Comparison of ENCODE assay signal across 8 mouse cellular contexts in genomic region chr6:122804418-122804817, GRCm38 (mm10). TPM values are rescaled to one million over a fixed set of nuclear protein-coding genes. Genes with fewer than 3 reads are reported as not detected.
DNase-seq lines count a peak whose midpoint lies in the region; ATAC-seq and TF ChIP-seq lines count a peak whose summit lies in the region.

No protein-coding gene starts in this region.

- H3K9ac ChIP-seq in MEL (ENCODE audit: control insufficient read depth, low read depth, low read length, poor library complexity, severe bottlenecking) = peak overlapping the region; percentile 48
- H3K9ac ChIP-seq in liver, embryonic 15.5 days = no peak overlapping the region

- peaks cover 0 to 18% of the 10 kb centered on the region in 2 experiments; a peak in 2 of 4 replicates for H3K4me1 ChIP-seq in MEL (ENCODE audit: control insufficient read depth in 1 of 2, insufficient read depth in 2 of 2, low read length in 2 of 2)
- H3K4me1 ChIP-seq in liver, embryonic 15.5 days (replicated peaks) = peaks cover 41% of the 10 kb centered on the region

- peak; percentile 16 for ATAC-seq in liver, embryonic 15.5 days (ENCODE audit: insufficient read depth)

- no peaks in the 10 kb centered on the region for H3K79me2 ChIP-seq in C2C12 (ENCODE audit: control insufficient read depth, insufficient read depth)
- H3K79me2 ChIP-seq in MEL (ENCODE audit: control insufficient read depth, insufficient read depth, low read length, poor library complexity) = peaks cover 11% of the 10 kb centered on the region

- TF ChIP-seq POLR2A in MEL (IDR thresholded peaks at IDR 0.05; ENCODE audit: control insufficient read depth in 1 of 2, insufficient read depth in 1 of 2, low read depth in 1 of 2, low read length in 2 of 2, poor library complexity in 1 of 2) = peak in 1 of 2 experiments; percentile 75; a peak in 2 of 4 replicates

- H3K27ac ChIP-seq in MEL (ENCODE audit: control insufficient read depth, low read depth, low read length) = peak overlapping the region; percentile 63
- peak overlapping the region; percentile 65; the same call in 1 of the 2 replicates for H3K27ac ChIP-seq in liver, embryonic 15.5 days (replicated peaks)

- TF ChIP-seq RAD21 in MEL (IDR thresholded peaks at IDR 0.05; ENCODE audit: low read depth, low read length) = peak; percentile 77

- H3K79me3 ChIP-seq in C2C12 (ENCODE audit: low read depth) = no peaks in the 10 kb centered on the region

- peaks cover 4% of the 10 kb centered on the region for H3K27me3 ChIP-seq in C2C12 (ENCODE audit: control insufficient read depth, insufficient read depth, insufficient read length)
- H3K27me3 ChIP-seq in MEL (ENCODE audit: control insufficient read depth in 1 of 2, insufficient read depth in 2 of 2, low read length in 2 of 2) = no peaks in the 10 kb centered on the region
- no peaks in the 10 kb centered on the region for H3K27me3 ChIP-seq in liver, embryonic 15.5 days

- peak; percentile 96 for DNase-seq in MEL (ENCODE audit: low read depth, low spot score)
- DNase-seq in cerebellum, adult 11-12 months = peak; percentile 73
- DNase-seq in frontal cortex, postnatal 25 days (ENCODE audit: low spot score in 2 of 2) = peak; percentile 76 to 77
- peak; percentile 87 for DNase-seq in kidney, postnatal 10 days
- DNase-seq in retina, postnatal 1 day = peak; percentile 81
- DNase-seq in urinary bladder, postnatal 36 days (ENCODE audit: low spot score in 2 of 2) = peak; percentile 72 to 76

- no peaks in the 10 kb centered on the region for H3K9me3 ChIP-seq in MEL (replicated peaks; ENCODE audit: insufficient read depth, low read length)
- H3K9me3 ChIP-seq in liver, embryonic 15.5 days (replicated peaks) = no peaks in the 10 kb centered on the region

- H3K4me3 ChIP-seq in C2C12 (ENCODE audit: insufficient read depth, poor library complexity, severe bottlenecking) = no peak overlapping the region
- H3K4me3 ChIP-seq in MEL (ENCODE audit: control insufficient read depth in 1 of 2, insufficient read depth in 1 of 2, low read depth in 2 of 2, low read length in 2 of 2) = peak overlapping the region in 1 of 2 experiments; percentile 15; a peak in 1 of 4 replicates
- H3K4me3 ChIP-seq in liver, embryonic 15.5 days (replicated peaks) = no peak overlapping the region

- 7% methylated on average over 5 of the region's 5 CpGs for WGBS in liver, embryonic 15.5 days (ENCODE audit: insufficient replicate concordance)

- H3K36me3 ChIP-seq in C2C12 (ENCODE audit: control insufficient read depth, insufficient read depth) = no peaks in the 10 kb centered on the region
- H3K36me3 ChIP-seq in MEL (ENCODE audit: control insufficient read depth in 1 of 2, insufficient read depth in 2 of 2, low read length in 2 of 2) = peaks cover 0 to 15% of the 10 kb centered on the region in 2 experiments; a peak in 2 of 4 replicates
- H3K36me3 ChIP-seq in liver, embryonic 15.5 days (replicated peaks) = no peaks in the 10 kb centered on the region

- H3K4me2 ChIP-seq in liver, embryonic 15.5 days = 0 out of 2 replicates have a peak overlapping the region, but pooled peaks have one; percentile 13

- TF ChIP-seq CTCF in C2C12 (IDR thresholded peaks at IDR 0.05; ENCODE audit: control insufficient read depth, insufficient read depth, insufficient read length) = peak; percentile 47
- peak; percentile 58 to 93 (median 93) for TF ChIP-seq CTCF in MEL (IDR thresholded peaks at IDR 0.05 in 2 of 3, conservative IDR thresholded peaks at IDR 0.05 in 1 of 3; ENCODE audit: control insufficient read depth in 1 of 3, insufficient read depth in 1 of 3, low read depth in 2 of 3, low read length in 3 of 3, poor library complexity in 1 of 3, severe bottlenecking in 1 of 3)

- no peak overlapping the region for H3ac ChIP-seq in C2C12 (ENCODE audit: control insufficient read depth, insufficient read length, low read depth)

- TF ChIP-seq EP300 in MEL (IDR thresholded peaks at IDR 0.05; ENCODE audit: low read depth in 1 of 2, low read length in 2 of 2) = peak; percentile 80 to 81

TF ChIP-seq in C2C12, 6 proteins besides CTCF, POLR2A, EP300 and RAD21:
- TF ChIP-seq FOSL1 (IDR thresholded peaks at IDR 0.05; ENCODE audit: insufficient read depth, low read length, poor library complexity, severe bottlenecking) (no peak), USF1 (IDR thresholded peaks at IDR 0.05; ENCODE audit: low read depth) (no peak), MYOD1 (IDR thresholded peaks at IDR 0.05; ENCODE audit: control insufficient read depth, insufficient read length, low read depth) (peak; percentile 8), MAX (IDR thresholded peaks at IDR 0.05) (no peak)

TF ChIP-seq in MEL, 35 proteins besides CTCF, POLR2A, EP300 and RAD21 (continues in another document):
- TF ChIP-seq POLR2AphosphoS5 (IDR thresholded peaks at IDR 0.05; ENCODE audit: borderline replicate concordance, low read depth, low read length) = no peak
- TF ChIP-seq MYC (IDR thresholded peaks at IDR 0.05; ENCODE audit: low read depth, low read length) = peak; percentile 96
- 0 out of 2 replicates have a peak, but pooled peaks have one; percentile 48 for TF ChIP-seq ELF1 (IDR thresholded peaks at IDR 0.05; ENCODE audit: low read depth, low read length)
- TF ChIP-seq ZNF384 (IDR thresholded peaks at IDR 0.05; ENCODE audit: low read depth, low read length) = peak; percentile 39
- no peak for TF ChIP-seq E2F4 (IDR thresholded peaks at IDR 0.05; ENCODE audit: borderline replicate concordance, low read depth, low read length)
- peak; percentile 90 for TF ChIP-seq GATA1 (IDR thresholded peaks at IDR 0.05; ENCODE audit: low read depth, low read length)
- TF ChIP-seq SMC3 (IDR thresholded peaks at IDR 0.05; ENCODE audit: low read depth, low read length) = peak; percentile 74
- peak; percentile 86 for TF ChIP-seq SIN3A (IDR thresholded peaks at IDR 0.05; ENCODE audit: low read length)
- TF ChIP-seq MAZ (IDR thresholded peaks at IDR 0.05; ENCODE audit: low read depth, low read length) = no peak
- TF ChIP-seq CHD1 (IDR thresholded peaks at IDR 0.05; ENCODE audit: low read depth, low read length) = no peak
- TF ChIP-seq USF2 (IDR thresholded peaks at IDR 0.05; ENCODE audit: borderline replicate concordance in 1 of 2, insufficient read depth in 1 of 2, low read depth in 1 of 2, low read length in 2 of 2) = no peak
- peak; percentile 98 for TF ChIP-seq ZMIZ1 (IDR thresholded peaks at IDR 0.05; ENCODE audit: low read depth, low read length)
- TF ChIP-seq TBP (IDR thresholded peaks at IDR 0.05; ENCODE audit: low read depth, low read length) = peak; percentile 94
- TF ChIP-seq KAT2A (conservative IDR thresholded peaks at IDR 0.05; ENCODE audit: low read depth, low read length) = no peak
- TF ChIP-seq JUND (IDR thresholded peaks at IDR 0.05; ENCODE audit: low read depth, low read length) = peak; percentile 95
- TF ChIP-seq RCOR1 (IDR thresholded peaks at IDR 0.05; ENCODE audit: low read depth, low read length) = peak; percentile 59; the same call in 1 of the 2 replicates
- TF ChIP-seq MEF2A (IDR thresholded peaks at IDR 0.05; ENCODE audit: extremely low read depth, insufficient replicate concordance, low read depth, low read length, poor library complexity, severe bottlenecking) = no peak
- no peak for TF ChIP-seq UBTF (IDR thresholded peaks at IDR 0.05; ENCODE audit: borderline replicate concordance, insufficient read depth, low read depth, low read length)
- no peak for TF ChIP-seq NRF1 (IDR thresholded peaks at IDR 0.05; ENCODE audit: insufficient read depth, low read depth, low read length, poor library complexity, severe bottlenecking)
- no peak for TF ChIP-seq ZKSCAN1 (IDR thresholded peaks at IDR 0.05; ENCODE audit: low read depth, low read length)
- peak; percentile 70 for TF ChIP-seq MYB (IDR thresholded peaks at IDR 0.05; ENCODE audit: low read depth, low read length)
- TF ChIP-seq CHD2 (IDR thresholded peaks at IDR 0.05; ENCODE audit: low read length) = no peak
- TF ChIP-seq POLR2AphosphoS2 (IDR thresholded peaks at IDR 0.05; ENCODE audit: low read length) = peak; percentile 76
- peak; percentile 60 for TF ChIP-seq TCF12 (IDR thresholded peaks at IDR 0.05; ENCODE audit: low read depth, low read length)
- TF ChIP-seq MXI1 (IDR thresholded peaks at IDR 0.05; ENCODE audit: low read depth, low read length) = peak; percentile 90
- peak; percentile 49 for TF ChIP-seq NELFE (IDR thresholded peaks at IDR 0.05; ENCODE audit: low read depth, low read length)
- no peak for TF ChIP-seq GABPA (IDR thresholded peaks at IDR 0.05; ENCODE audit: low read depth, low read length)
- no peak; the same call in 1 of the 2 replicates for TF ChIP-seq USF1 (IDR thresholded peaks at IDR 0.05; ENCODE audit: low read depth, low read length)
- TF ChIP-seq ZC3H11A (IDR thresholded peaks at IDR 0.05; ENCODE audit: low read depth, low read length) = peak; percentile 57
- peak; percentile 88 for TF ChIP-seq ETS1 (IDR thresholded peaks at IDR 0.05; ENCODE audit: low read depth, low read length)
- no peak; the same call in 1 of the 2 replicates for TF ChIP-seq HCFC1 (IDR thresholded peaks at IDR 0.05; ENCODE audit: low read depth, low read length)
- 0 out of 2 replicates have a peak, but pooled peaks have one; percentile 6 for TF ChIP-seq MAFK (IDR thresholded peaks at IDR 0.05; ENCODE audit: borderline replicate concordance, low read depth, low read length)
- peak; percentile 57 for TF ChIP-seq TAL1 (IDR thresholded peaks at IDR 0.05; ENCODE audit: low read length)

RNA-seq across cellular contexts. Expression of gene Slc2a3, which starts 3.0 kb away (rescaled TPM):
- polyA plus RNA-seq in C2C12 (2012; fragmentation: generic; extraction: Trizol) (0.66 TPM), MEL (2012; ENCODE audit: insufficient read depth in 1 of 2, insufficient read length in 2 of 2, low read depth in 1 of 2, low replicate concordance in 2 of 2, missing spikeins in 1 of 2) (10 to 100 TPM in 1 of 2 experiments, not detected in 1; 93.4 TPM)
- 78.4 and 108 TPM in 2 replicates for total RNA-seq in MEL (2012; rRNA removed)
- polyA plus RNA-seq in liver, embryonic 15.5 days (2015; fragmentation: Nextera tagmentation; extraction: Ambion mirVana) = 11.8 and 13.8 TPM in 2 replicates

RNA-seq across cellular contexts. Expression of gene Foxj2, which starts 15.3 kb away (rescaled TPM):
- polyA plus RNA-seq in C2C12 (2012; fragmentation: generic; extraction: Trizol) (6.5 TPM), MEL (2012; ENCODE audit: insufficient read depth in 1 of 2, insufficient read length in 2 of 2, low read depth in 1 of 2, low replicate concordance in 2 of 2, missing spikeins in 1 of 2) (1 to 10 TPM in 1 of 2 experiments, not detected in 1; 8.6 TPM)
- 2.0 and 2.2 TPM in 2 replicates for total RNA-seq in MEL (2012; rRNA removed)
- 1.3 and 1.5 TPM in 2 replicates for polyA plus RNA-seq in liver, embryonic 15.5 days (2015; fragmentation: Nextera tagmentation; extraction: Ambion mirVana)

RNA-seq across cellular contexts. Expression of gene C3ar1, which starts 51.5 kb away (rescaled TPM):
- polyA plus RNA-seq in C2C12 (2012; fragmentation: generic; extraction: Trizol) (0.91 TPM), MEL (2012; ENCODE audit: insufficient read depth in 1 of 2, insufficient read length in 2 of 2, low read depth in 1 of 2, low replicate concordance in 2 of 2, missing spikeins in 1 of 2) (under 1 TPM in 1 of 2 experiments, not detected in 1; 0.33 TPM)
- 0.42 and 0.69 TPM in 2 replicates for total RNA-seq in MEL (2012; rRNA removed)
- polyA plus RNA-seq in liver, embryonic 15.5 days (2015; fragmentation: Nextera tagmentation; extraction: Ambion mirVana) = 1.0 TPM in 2 replicates
